Mouse (Mus musculus) megakaryocyte, embryonic 14.5 days (primary cell): ENCODE measurements around the gene Anxa7. TPM values are rescaled to one million over a fixed set of nuclear protein-coding genes. Genes with fewer than 3 reads are reported as not detected.

Experiments
- H3K27me3 ChIP-seq: replicated peaks from 2 replicates; pipeline ENCODE3; 2012; ENCODE audit warnings: inconsistent platforms
- H3K36me3 ChIP-seq: replicated peaks from 2 replicates; pipeline ENCODE3; 2012; ENCODE audit warnings: low read length, inconsistent platforms, mixed read lengths
- H3K4me1 ChIP-seq: 2 replicates; pipeline ENCODE4 v1.6.1; 2012; ENCODE audit warnings: inconsistent platforms
- H3K4me3 ChIP-seq: replicated peaks from 2 replicates; pipeline ENCODE3; 2012; ENCODE audit warnings: moderate library complexity, mild to moderate bottlenecking, inconsistent platforms
- H3K9me3 ChIP-seq: 2 replicates; pipeline ENCODE4 v1.6.1; 2012; ENCODE audit warnings: inconsistent platforms
- FLI1 ChIP-seq: IDR thresholded peaks from 2 replicates; pipeline ENCODE4 v1.6.1; 2012; ENCODE audit warnings: low read length, inconsistent platforms, mixed read lengths
- GATA1 ChIP-seq: IDR thresholded peaks from 3 replicates; pipeline ENCODE4 v1.6.1; 2012; ENCODE audit warnings: mixed read lengths, low read length, inconsistent platforms, borderline replicate concordance
- polyA plus RNA-seq: library from polyadenylated mRNA; stranded (reverse); fragments of >175 nt; gene quantifications from 2 replicates; pipeline ENCODE4 v1.2.3, GENCODE M21; 2012; ENCODE audit warnings: low replicate concordance; ENCODE audit not compliant: insufficient read depth

The Anxa7 gene
- polyA plus RNA-seq, 1 experiment, result 37.0 TPM

DNA sequence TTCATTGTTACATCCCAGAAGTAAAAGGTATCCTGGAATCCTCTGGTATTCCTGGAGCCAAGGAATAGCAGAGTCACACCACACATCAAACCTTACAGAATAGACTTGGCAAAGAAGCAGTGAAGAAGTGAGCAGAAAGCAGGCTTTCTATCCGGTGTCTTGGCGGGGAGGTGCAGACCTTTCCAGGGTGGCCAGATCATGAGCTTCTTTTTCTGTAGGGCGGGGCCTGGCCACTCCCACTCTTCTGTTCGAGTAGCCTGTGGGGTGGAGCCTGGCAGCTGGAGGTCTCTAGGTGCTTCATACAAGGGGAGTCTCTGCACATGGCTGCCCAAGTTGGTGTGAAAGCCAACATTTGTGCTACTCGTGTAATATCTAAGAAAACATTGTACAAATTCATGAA, 1.3 kb upstream of the Anxa7 start:
- Histone ChIP-seq H3K9me3 (no peaks in the 10 kb centered on the region), H3K36me3 (peaks cover 39% of the 10 kb centered on the region), H3K4me1 (peaks cover 41% of the 10 kb centered on the region), H3K4me3 (no peak overlapping the region), H3K27me3 (no peaks in the 10 kb centered on the region)
- no peak for TF ChIP-seq GATA1

DNA sequence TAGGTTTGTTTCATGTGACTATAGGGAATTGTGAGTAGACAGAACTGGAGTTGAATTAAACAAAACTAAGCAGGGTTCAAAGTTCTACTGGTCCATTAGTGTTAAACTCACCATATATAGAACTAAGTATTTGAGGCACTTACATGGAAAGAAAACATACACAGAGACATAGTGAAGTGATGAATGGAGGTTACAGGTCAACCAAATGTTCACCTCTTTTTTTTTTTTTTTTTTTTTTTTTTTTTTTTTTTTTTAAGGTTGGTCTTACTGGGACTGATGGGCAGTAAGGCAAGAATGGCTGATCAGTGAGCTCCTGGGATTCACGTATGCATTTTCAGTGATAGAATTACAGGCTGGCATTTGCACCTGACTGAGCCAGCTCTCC, 254 bp upstream of the Anxa7 start:
- no peak for TF ChIP-seq GATA1
- TF ChIP-seq FLI1, result no peak

GRCm38 (mm10) chr14:20478801-20479200, 1.1 kb downstream of the Anxa7 start:
- Histone ChIP-seq H3K27me3 (no peaks in the 10 kb centered on the region), H3K36me3 (peaks cover 37% of the 10 kb centered on the region), H3K4me1 (peaks cover 57% of the 10 kb centered on the region), H3K9me3 (no peaks in the 10 kb centered on the region), H3K4me3 (peak overlapping the region; percentile 99)
- TF ChIP-seq GATA1, result no peak
- 0 out of 2 replicates have a peak, but pooled peaks have one; percentile 32 for TF ChIP-seq FLI1

More for the DNA sequence above, 254 bp upstream of the Anxa7 start:
- Histone ChIP-seq H3K4me1 (peaks cover 51% of the 10 kb centered on the region), H3K36me3 (peaks cover 41% of the 10 kb centered on the region), H3K4me3 (peak overlapping the region; percentile 99), H3K9me3 (no peaks in the 10 kb centered on the region), H3K27me3 (no peaks in the 10 kb centered on the region)

DNA sequence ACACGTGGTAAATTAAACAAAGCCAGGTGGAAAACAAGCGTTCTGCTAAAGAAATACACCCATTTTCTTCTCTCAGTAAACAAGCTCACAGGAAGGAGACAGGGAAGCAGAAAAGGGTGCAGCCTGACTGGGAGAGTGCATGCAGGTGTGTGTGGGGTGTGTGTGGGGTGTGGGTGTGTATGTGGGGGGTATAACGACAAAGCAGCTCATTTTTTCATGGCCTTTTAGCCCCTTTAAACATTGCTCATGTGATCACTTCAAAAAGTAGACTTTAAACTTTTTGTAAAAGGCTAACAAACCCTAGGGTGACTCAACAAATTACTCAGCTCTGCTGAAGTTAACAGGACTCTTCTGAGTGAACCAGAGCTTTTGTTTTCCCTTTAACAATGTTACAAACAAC, 1.5 kb downstream of the Anxa7 start:
- no peaks in the 10 kb centered on the region for H3K9me3 ChIP-seq
- no peaks in the 10 kb centered on the region for H3K27me3 ChIP-seq
- peaks cover 60% of the 10 kb centered on the region for H3K4me1 ChIP-seq
- TF ChIP-seq GATA1 (no peak), FLI1 (no peak)
- peak overlapping the region; percentile 99 for H3K4me3 ChIP-seq
- H3K36me3 ChIP-seq, result peaks cover 37% of the 10 kb centered on the region

DNA sequence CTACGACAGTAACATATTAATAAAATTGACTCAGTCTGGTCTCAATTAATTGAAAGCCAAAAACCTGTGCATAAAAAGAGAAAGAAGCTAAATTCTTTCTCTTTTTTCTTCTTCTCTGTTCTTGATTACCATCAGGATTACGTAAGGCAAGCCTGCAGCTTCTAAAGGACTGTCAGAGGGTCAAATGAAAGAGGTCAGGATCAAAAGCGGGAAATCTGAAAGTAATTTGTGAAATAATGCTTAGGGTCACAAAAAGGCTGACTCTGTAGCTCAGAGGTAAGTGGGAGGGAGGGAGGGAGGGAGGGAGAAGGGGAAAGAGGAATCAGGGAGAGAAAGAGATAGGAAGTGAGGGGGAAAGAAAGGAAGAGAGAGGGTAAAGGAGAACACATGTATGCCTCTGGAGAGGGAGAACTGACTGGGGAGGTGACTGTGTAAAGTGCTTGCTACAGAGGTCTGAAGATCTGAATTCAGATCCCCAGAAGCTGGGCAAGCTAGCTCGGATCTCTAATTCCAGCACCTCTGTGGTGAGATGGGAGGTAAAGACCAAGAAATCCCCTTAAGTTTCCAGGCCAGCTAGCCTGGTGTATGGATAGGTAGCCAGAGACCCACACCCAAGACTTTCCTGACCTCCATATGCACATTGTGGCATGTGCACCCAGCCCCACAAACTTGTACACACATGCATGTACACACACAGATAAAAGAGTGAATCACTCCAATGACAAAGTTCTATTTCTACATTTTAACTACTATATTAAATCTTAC, 2.5 kb downstream of the Anxa7 start:
- Histone ChIP-seq H3K27me3 (no peaks in the 10 kb centered on the region), H3K4me3 (peak overlapping the region; percentile 99), H3K4me1 (peaks cover 60% of the 10 kb centered on the region), H3K36me3 (peaks cover 38% of the 10 kb centered on the region), H3K9me3 (no peaks in the 10 kb centered on the region)
- no peak for TF ChIP-seq GATA1
- no peak for TF ChIP-seq FLI1

DNA sequence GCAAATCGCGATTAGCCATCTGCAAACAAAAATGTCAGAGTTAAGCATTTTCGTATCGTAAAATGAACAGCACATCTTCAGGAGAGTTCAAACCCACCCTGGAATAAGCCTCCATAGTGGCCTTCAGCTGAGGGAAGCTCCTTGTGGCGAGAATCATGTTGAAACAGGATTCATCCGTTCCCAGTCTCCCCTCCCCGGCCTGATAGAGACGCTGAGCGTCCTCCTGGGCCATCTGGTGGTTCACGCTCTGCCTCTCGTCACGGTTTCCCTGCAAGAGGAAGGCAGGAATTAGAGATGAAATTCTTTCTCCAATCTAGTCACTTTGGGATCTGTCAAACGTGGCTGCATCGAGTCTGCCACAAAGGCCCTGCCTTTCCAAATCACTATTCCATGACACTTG, 19.7 kb downstream of the Anxa7 start:
- TF ChIP-seq GATA1 (no peak), FLI1 (no peak)
- peaks cover 5% of the 10 kb centered on the region for H3K4me1 ChIP-seq
- H3K27me3 ChIP-seq, result no peaks in the 10 kb centered on the region
- H3K4me3 ChIP-seq, result no peak overlapping the region
- H3K36me3 ChIP-seq, result peaks cover 100% of the 10 kb centered on the region
- H3K9me3 ChIP-seq, result no peaks in the 10 kb centered on the region

DNA sequence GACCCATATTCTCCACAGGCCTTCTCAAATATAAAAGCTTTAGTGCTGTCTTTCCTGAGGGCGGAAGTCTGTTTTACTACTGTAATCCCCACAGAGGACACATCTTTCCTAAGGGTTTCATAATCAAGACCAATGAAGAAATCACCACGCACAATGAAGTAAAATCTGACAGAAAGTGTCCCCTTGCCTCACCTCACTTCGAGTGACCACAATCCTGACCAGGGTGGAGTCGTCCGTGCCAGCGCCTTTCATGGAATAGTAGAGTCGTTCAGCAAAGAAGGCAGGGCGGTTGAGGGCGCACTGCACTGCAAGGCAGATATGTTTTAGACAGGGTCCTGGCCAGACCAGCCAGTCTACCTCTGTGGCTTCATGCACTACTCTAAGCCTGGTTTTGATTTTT, 21.6 kb downstream of the Anxa7 start:
- Histone ChIP-seq H3K9me3 (no peaks in the 10 kb centered on the region), H3K36me3 (peaks cover 95% of the 10 kb centered on the region)

GRCm38 (mm10) chr14:20452929-20453328, 27.0 kb downstream of the Anxa7 start:
- peaks cover 41% of the 10 kb centered on the region for H3K36me3 ChIP-seq
- no peak for TF ChIP-seq FLI1
- TF ChIP-seq GATA1, result no peak
- H3K4me3 ChIP-seq, result no peak overlapping the region
- no peaks in the 10 kb centered on the region for H3K9me3 ChIP-seq
- H3K27me3 ChIP-seq, result no peaks in the 10 kb centered on the region
- peaks cover 20% of the 10 kb centered on the region for H3K4me1 ChIP-seq

More for the DNA sequence above, 21.6 kb downstream of the Anxa7 start:
- TF ChIP-seq FLI1, result no peak
- no peak for TF ChIP-seq GATA1
- H3K4me3 ChIP-seq, result no peak overlapping the region
- no peaks in the 10 kb centered on the region for H3K27me3 ChIP-seq
- peaks cover 5% of the 10 kb centered on the region for H3K4me1 ChIP-seq

- peaks cover 31% of the 10 kb centered on the region for H3K36me3 ChIP-seq
- no peaks in the 10 kb centered on the region for H3K9me3 ChIP-seq
- H3K4me3 ChIP-seq, result peak within 1 kb of the TSS; percentile 88
- no peak for TF ChIP-seq GATA1
- TF ChIP-seq FLI1, result no peak
- peaks cover 20% of the 10 kb centered on the region for H3K4me1 ChIP-seq
- no peaks in the 10 kb centered on the region for H3K27me3 ChIP-seq
Observed at GRCm38 (mm10) chr14:20451765-20452331, 28.1 kb downstream of the Anxa7 start, which contains the start of gene Cfap70. TSS of gene Cfap70 (minus strand) at chr14:20452226.

GRCm38 (mm10) chr14:20451302-20451701, 28.6 kb downstream of the Anxa7 start:
- H3K4me3 ChIP-seq, result peak overlapping the region; percentile 88

More at GRCm38 (mm10) chr14:20451302-20451701, 28.6 kb downstream of the Anxa7 start:
- Histone ChIP-seq H3K4me1 (peaks cover 20% of the 10 kb centered on the region), H3K9me3 (peaks cover 2% of the 10 kb centered on the region; the same call in 1 of the 2 replicates), H3K27me3 (no peaks in the 10 kb centered on the region), H3K36me3 (peaks cover 25% of the 10 kb centered on the region)
- TF ChIP-seq FLI1, result no peak
- no peak for TF ChIP-seq GATA1
